Mouse (Mus musculus) layer of hippocampus, adult 9-10 months (tissue): Measurements from ENCODE around the gene 1700015G11Rik.

Experiments used
- DNase-seq: peaks from one replicate; pipeline ENCODE4 v3.0.0; 2022; ENCODE audit warnings: low spot score

1700015G11Rik gene

DNA sequence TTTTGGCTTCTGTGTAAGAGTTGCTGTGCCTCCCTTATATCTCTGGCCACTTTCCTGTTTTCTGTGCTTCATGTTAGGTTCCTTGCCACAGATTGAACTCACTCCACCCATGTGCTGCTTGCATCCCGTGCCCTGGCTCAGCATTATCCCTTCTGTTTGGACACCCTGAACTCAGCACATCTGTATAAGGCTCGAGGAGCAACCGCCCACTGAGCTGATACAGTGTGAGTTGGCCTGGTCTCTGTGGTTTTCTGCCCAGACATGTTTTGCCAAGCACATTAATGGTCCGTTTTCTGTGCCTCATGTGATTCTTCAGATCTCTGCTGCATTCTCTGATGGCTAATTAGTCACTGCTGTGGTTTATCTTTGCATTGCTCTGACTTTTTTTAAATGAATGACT lies 47.9 kb downstream of the 1700015G11Rik start:
- no peak for DNase-seq

DNA sequence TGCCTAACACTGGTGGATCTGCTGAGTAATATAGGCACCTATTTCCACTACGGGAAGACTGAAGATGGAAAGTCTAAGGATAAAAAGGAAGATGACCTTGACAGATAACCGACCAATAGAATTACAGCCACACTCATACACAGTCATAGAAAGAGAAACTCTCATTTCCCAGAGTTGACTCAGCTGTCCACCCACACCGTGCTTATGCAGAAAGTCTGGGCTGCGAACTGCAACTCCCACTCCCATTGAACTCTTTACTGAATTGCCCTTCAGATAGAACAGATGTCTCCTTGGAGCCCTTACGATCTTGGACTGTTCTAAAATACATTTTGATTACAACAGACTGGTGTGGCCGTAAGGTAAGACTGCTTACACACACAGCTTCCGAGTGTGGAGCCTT lies 50.8 kb downstream of the 1700015G11Rik start:
- DNase-seq: no peak

DNA sequence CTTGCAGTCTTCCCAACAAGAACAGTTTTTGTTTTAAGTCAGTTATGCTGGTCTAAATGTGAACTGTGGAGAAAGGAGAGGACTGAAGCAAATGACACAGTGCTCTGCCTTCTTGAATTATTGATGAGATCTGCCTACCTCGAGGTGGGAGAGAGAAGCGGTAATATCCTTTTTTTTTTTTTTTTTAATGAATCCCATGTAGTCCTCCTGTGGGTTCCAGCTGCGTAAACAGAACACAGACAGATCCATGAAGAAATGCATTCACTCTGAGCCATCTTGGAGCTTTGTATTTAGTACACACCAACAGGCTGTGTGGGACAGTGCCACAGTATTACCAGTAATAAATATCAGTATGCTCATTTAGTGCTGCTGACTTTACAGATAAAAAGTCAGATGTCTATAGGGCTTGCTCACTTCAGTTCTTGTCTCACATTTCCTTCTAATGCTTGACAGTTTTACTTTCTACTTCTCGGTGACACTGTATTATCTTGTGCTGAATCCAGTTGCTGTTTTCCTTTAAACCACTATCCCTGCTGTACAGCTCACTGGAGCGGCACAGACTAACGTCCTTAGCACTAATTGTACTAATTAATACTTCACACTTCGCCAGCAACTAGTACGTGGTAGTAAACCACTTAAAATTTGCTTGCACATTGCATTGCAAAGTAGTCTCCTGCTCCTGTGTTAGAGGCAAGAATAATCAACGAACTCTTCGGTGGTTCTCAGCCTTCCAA lies 53.1 kb downstream of the 1700015G11Rik start:
- no peak for DNase-seq
